Comparison of ENCODE assay signal across 17 mouse cellular contexts in the genomic region with DNA sequence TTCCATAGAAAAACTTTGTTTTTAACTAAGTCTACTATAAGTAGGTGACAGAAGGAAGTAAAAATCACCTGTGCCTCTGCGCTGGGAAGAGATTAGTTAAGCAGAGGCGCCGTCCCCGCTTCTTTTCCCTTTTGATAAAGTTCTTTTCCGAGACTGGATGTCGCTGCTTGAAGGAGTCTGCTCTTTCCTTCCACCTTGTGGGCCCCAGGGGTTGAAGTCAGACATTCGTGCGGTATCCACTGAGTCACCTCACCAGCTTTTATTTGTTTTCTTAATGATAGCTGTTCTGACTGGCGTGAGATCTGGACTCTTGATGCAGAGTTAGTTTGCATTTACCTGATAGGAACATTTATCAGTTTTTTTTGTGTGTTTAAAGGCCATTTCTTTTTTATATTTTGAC.
"Had no signal": no experiment of that assay in that cellular context is flagged by ENCODE, and none has a peak within 500 bp of the region (broad histone marks: within the 10 kb centered on the region; RNA-seq: fewer than 3 reads in every experiment).

No protein-coding gene starts in this region.

- H3K4me2 ChIP-seq: liver, embryonic 15.5 days; lung, embryonic 15.5 days; midbrain, embryonic 11.5 days; midbrain, embryonic 13.5 days; midbrain, embryonic 15.5 days; neural tube, embryonic 12.5 days had no signal

- H3K9me3 ChIP-seq: liver, embryonic 15.5 days; lung, embryonic 15.5 days; megakaryocyte, embryonic 14.5 days; midbrain, embryonic 13.5 days; midbrain, embryonic 15.5 days; neural tube, embryonic 12.5 days had no signal

- H3K9ac ChIP-seq: liver, embryonic 15.5 days; liver, postnatal 0 days; lung, embryonic 15.5 days; midbrain, embryonic 13.5 days; midbrain, embryonic 15.5 days; neural tube, embryonic 12.5 days had no signal

- H3K27ac ChIP-seq: liver, embryonic 15.5 days; lung, embryonic 15.5 days; macrophage; midbrain, embryonic 13.5 days; midbrain, embryonic 15.5 days; neural tube, embryonic 12.5 days had no signal

- ATAC-seq: liver, postnatal 0 days; lung, postnatal 0 days; midbrain, embryonic 13.5 days; midbrain, embryonic 15.5 days had no signal

- DNase-seq: liver, postnatal 0 days; lung, adult 2 months; lung, postnatal 14 days; lung, postnatal 36 days; right cerebral cortex, postnatal 14 days; thymus, adult 2 months; thymus, postnatal 25 days; thymus, postnatal 4 days had no signal

- H3K36me3 ChIP-seq: liver, embryonic 15.5 days; lung, embryonic 15.5 days; midbrain, embryonic 13.5 days; midbrain, embryonic 15.5 days; neural tube, embryonic 12.5 days had no signal

- H3K4me1 ChIP-seq: midbrain, embryonic 13.5 days; midbrain, embryonic 15.5 days; neural tube, embryonic 12.5 days had no signal

- H3K27me3 ChIP-seq: liver, embryonic 15.5 days; lung, embryonic 15.5 days; megakaryocyte, embryonic 14.5 days; midbrain, embryonic 13.5 days; midbrain, embryonic 15.5 days; neural tube, embryonic 12.5 days had no signal

- H3K4me3 ChIP-seq: liver, embryonic 15.5 days; lung, embryonic 15.5 days; megakaryocyte, embryonic 14.5 days; midbrain, embryonic 13.5 days; midbrain, embryonic 15.5 days; neural tube, embryonic 12.5 days had no signal
